Mouse (Mus musculus): ENCODE data around the gene Fras1. TPM values are rescaled to one million over a fixed set of nuclear protein-coding genes. Genes with fewer than 3 reads are reported as not detected.

Fras1 gene
- total RNA-seq, 2 experiments from 2014 or later: 21.1 to 24.8 TPM

DNA sequence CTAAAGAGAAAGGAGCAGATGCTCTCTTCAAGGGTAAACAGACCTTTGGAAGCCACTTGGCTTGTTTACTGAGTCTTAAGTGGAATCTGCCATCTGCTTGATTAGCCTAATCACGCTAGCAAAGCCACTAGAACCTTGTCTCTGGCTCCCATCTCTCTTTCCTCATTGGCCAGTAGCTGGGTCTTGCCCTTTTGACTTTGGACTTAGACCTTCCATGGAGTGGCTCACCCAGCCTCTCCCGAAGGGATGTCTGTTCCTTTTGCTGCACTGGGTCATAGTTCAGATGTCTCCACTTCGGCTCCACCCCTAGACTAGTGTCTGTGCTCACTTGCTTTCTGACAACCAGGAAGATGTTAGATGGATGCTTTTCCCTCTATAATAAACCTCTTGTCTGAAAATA lies 28.8 kb downstream of the Fras1 start:
- intact Hi-C loops (cut with DNase I): no loop called here
- DNase-seq: no peak

DNA sequence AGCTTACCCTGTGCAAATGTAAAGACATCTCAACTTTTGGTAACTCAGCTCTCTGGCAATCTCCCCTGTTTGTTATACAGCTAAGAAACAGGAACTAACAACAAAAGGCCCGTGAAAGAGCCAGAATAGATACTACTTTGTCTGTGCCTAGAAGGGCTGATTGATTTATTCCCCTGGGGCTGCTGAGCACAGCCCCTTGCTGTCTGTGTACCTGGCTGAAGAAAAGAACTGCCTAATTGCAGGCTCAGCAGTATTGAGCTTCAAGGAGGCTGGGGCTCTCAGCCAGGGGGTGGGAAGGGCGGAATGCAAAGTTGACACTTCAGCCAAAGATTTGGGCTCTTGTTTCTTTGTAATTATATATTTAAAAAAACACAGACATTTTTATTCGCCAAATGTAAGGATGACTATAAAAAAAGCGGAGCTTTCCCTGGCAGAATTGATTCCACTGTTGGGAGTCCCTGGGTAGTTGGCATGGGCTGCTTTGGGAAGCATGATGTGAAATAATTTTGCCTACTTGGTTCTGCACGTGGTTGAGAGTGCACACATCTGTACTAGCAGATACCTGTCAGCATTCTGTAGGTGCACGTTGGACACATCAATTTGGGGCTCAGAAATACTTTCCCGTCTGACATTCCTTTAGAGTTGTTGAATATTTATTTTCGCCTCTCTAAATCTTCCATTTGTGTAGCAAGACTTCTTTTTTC lies 31.5 kb downstream of the Fras1 start:
- intact Hi-C loops (cut with DNase I): no loop called here
- no peak for DNase-seq

DNA sequence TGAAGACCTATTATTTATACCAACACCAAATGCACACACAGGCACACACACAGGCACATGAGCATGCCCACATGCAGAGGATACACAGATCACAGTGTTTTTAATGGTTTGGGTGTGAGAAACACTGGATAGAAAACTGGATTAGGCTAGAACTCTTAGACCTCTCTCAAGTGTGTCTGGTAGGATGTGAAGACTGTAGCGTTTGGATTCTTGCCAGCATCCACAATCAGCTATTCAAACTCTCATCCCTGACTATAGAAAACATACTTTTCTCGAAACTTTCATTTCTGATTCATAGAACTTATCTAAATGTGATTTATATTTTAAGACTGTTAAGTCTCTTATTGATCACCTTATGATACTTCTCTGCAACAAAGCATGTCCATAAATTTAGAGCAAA lies 34.5 kb downstream of the Fras1 start:
- DNase-seq: no peak
- intact Hi-C loops (cut with DNase I): no loop called here

DNA sequence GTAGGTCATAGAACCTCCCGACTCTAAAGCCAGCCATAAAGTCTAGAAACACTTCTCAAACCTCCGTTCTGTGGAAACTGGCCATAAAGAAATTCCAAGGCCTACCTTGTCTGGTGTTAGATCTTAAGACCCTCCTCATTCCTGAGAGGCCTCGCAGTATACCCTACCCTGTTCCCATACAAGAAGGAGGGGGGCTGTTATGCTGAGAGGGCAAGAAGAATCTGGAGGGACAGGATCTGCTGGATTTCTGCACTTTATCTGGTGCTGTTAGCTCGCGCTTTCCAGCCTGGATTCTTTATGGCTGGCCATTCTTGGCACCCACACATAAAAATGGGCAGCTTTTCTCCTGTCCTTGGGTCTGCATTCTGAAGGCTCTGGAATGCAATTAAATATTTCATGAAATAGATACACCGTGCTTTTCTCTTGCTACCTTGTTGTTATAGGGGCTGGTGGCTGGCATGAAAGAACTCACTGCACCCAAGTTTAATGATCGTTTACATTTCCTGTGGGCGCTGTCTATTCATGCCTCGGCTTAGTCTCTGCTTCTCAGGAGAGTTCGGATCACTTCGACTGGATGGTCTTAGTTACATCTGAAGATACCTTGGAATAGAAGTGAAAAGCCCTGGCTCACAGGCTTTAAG lies 39.1 kb downstream of the Fras1 start:
- intact Hi-C loops (cut with DNase I): no loop called here
- no peak for DNase-seq

DNA sequence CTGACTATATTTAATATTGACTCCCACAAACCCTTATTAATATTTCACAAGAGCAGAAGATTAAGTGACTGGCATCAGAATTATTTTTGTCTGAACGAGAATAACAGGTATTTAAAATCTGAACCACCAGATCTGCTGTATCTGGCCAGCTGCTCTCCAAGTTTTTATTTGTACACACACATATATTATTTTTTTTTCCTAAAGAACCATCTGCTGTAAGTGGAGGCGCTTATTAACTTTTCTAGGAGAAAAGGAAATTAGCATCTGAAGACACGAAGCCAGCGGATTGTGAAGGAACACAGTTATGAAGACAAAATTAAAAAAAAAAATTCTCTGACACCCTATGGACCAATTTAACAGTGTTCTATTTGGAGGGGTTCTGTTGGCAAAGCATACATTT lies 43.4 kb downstream of the Fras1 start:
- intact Hi-C loops (cut with DNase I): no loop called here
- DNase-seq: no peak

DNA sequence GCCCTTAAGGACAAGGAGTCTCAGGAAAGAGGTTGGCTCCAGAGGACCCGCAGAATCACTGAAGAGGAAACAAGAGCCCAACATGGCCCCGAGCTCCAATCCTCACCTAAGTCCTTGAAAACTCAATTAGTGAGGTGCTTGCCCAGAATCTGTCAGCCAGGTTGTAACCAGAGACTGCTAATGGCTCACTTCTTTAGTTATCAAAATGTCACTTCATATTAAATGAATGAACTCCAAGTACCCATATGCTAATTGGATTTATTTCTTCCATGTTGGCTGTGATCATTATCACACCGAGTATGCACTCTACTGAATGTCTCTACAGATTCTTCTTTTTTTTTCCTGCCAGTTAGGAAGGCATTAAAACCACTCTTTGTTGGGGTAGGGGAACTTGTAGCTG lies 47.8 kb downstream of the Fras1 start:
- DNase-seq: no peak
- intact Hi-C loops (cut with DNase I): no loop called here

DNA sequence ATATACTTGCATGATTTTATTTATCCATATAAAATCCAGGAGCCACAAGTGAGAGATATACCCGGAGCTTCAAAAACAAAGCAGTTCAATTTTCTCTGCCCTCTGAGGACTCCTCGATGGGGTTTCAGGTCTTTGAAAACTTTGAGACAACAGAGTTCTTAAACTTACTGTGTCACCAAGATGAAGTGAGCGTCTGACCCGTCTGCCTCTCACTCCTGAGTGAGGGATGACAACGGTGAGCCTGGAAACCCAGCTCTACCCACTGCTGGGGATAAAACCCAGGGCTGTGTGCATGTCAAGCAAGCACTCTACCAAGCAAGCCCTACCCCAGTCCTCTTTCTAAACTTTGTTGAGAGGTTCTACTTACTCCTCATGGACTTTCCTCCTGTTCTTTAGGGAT lies 49.0 kb downstream of the Fras1 start:
- intact Hi-C loops (cut with DNase I): no loop called here
- no peak for DNase-seq

DNA sequence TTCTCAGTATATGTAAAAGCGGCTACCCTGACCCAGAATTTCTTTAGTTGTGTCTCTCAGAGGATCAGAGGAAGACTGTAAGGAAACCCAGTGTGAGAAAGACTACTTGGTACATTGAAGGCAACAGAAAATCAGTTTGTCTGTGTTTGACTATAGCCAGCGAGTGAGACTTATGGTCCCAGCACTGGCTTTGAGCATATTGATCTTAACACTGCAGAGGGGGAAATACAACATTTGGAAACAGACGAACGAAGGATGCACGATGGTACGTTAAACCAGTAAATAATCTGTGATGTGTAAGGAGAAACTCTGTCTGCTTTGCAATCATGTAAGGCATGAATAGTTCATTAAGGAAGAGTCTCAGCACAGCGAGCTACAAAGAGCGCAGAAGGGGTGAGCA lies 51.6 kb downstream of the Fras1 start:
- intact Hi-C loops (cut with DNase I): no loop called here

DNA sequence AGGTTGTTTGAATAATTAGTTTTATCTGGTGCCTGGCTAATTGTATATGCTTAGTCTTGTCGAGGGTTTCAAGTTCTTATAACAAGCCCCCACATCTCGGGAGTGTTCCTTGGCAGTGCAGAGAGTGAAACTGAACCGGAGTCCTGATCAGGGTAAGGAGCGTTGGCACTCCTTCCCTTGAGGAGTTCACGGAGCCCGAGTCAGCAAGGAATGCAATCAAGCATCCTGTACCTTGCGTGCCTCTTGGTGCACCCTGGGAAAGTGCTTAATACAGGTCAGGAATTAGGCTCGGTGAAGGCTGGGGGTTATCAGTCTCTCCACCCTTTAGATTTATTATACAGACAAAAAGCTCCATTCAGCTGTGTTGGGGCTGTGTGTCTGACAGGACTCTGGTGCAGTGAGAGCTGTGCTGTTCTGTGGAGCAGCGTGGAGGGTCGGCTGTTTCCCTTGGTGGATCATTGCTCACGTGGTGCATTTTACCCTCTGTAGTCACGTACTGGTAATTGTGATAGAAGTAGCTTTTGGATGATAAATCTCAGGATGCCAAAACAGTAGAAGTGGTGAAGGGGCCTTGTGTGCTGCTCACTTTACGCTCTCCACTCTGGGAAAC lies 55.9 kb downstream of the Fras1 start:
- no peak for DNase-seq
- intact Hi-C loops (cut with DNase I): no loop called here

More for the DNA sequence above, 51.6 kb downstream of the Fras1 start:
- DNase-seq: no peak

DNA sequence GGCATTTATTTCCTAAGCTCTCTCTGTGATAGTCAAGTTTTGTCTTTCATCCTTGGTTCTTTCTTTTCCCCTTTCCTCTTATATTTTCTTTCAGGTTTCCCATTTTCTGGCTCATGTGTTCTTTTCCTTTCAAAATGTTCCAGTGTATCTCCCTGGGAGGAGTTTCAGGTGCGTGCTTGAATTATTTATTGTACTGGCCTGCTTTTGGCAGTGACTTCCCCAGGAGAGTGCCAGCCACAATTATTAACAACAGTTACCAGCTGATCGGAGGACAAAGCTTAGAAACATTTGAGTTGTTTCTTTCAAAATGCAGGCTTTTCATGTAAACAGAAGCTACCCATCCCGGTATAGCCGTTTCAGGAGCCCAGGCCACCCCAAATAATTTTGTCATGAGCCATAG lies 64.1 kb downstream of the Fras1 start:
- DNase-seq: no peak
- intact Hi-C loops (cut with DNase I): no loop called here

DNA sequence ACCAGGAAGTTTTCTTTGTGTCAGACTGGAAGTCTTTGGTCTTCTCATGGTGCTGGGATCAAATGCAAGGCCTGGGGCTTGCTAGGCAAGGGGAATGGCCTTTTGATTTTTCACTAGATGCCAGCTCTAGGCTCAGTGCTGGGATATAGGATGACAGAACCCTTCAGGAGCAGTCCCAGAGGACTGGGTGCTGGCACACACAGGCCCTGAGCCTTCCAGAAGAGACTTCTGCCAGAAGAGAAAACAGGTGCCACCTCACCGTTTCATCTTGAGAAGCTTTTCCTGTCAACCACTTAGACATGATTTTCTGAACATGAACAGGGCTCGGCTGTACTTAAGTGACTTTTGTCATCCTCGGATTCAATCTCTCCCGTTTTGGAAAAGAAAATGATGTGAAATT lies 66.1 kb downstream of the Fras1 start:
- intact Hi-C loops (cut with DNase I): no loop called here
- DNase-seq: no peak

DNA sequence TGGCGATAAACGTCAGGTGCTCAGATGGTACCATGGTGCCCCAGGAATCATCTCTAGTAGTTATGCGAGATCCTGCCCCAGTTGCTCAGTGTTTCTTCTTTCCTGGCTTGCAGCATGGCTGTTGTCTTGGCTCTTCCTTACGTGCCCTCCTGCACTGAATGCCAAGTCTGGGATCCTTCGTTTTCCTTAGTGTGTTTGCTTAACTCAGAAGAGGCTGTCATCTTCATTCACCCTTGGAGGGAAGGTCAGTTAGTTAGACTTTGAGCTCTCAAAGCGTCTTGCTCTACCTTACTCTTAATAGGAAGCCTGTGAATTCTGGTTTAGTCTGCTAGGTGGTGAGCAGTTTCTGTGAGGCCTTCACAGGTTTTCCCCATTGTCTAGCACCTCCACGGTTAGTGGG lies 73.7 kb downstream of the Fras1 start:
- no peak for DNase-seq
- intact Hi-C loops (cut with DNase I): no loop called here

DNA sequence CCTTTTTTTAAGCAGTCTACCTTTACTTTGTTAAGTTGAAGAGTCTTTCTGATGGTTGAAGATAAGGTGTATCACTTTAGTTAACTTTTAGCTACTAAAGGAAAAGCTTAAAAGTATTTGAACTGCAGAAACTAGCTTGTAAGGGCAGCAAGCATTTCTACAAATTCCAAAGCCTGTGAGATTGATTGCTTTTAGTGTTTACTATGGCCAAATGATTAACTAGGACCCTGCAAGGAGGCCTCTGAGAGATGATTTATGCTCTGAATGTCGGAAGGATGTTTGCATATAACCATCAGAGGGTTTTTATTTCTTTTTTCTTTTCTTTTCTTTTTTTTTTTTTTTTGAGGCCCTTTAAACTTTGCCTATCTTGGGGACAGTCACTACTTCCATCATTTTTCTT lies 78.3 kb downstream of the Fras1 start:
- no peak for DNase-seq
- intact Hi-C loops (cut with DNase I): no loop called here

DNA sequence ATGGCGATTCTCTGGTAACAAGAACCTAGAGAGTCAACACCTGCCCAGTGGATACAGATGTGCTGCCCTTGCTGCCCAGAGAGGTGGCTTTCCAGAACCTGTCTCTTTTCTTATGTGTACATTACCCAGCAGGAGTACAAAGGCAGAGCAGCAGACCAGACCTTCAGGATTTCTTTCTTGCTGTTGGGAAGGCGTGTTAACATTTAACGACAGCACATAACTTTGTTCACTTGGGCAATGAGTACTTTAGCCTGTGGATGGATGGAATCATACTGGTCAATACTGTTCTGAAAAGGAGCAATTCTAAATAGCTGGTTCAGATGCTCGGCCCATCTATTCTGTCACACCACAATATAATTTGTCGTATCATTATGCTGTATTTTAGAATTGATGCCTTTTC lies 79.6 kb downstream of the Fras1 start:
- DNase-seq: no peak
- intact Hi-C loops (cut with DNase I): no loop called here

DNA sequence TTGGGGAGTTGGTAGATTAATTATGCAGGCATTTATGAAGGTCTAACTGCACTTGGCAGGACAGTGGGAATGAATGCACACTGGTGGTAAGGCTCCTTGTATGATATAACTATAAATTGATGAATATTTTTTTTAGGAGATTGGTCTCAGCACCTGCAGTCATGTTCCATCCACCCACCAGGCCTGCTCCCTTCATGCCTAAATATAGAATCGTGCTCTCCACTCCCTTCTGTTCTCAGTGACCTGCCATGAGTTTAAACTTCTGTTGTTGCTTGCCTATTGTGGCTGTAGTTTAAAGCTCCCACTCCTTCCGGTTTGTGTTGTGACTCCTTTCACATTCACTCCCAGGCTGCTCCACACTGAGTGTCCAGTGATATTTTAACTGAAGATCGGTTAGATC lies 80.7 kb downstream of the Fras1 start:
- intact Hi-C loops (cut with DNase I): no loop called here
- no peak for DNase-seq

DNA sequence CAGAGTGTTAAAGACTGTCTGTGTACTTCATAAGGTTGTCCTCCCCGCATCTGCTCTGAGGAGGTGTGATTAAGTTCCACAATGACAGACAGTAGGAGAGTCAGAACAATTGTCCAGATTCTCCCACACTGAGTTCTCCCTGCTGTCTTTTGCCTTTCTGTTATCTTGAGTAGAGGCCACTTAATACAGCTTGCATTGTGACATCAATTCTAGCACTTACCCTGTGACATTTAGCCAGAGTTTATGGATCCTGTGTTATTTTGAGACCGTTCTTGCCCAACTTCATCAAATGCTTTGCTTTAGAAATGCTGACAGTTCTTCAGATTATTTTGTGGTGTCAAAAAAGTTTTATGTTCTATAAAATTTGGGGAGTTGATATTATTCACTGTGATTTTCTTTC lies 81.5 kb downstream of the Fras1 start:
- intact Hi-C loops (cut with DNase I): no loop called here
- no peak for DNase-seq

DNA sequence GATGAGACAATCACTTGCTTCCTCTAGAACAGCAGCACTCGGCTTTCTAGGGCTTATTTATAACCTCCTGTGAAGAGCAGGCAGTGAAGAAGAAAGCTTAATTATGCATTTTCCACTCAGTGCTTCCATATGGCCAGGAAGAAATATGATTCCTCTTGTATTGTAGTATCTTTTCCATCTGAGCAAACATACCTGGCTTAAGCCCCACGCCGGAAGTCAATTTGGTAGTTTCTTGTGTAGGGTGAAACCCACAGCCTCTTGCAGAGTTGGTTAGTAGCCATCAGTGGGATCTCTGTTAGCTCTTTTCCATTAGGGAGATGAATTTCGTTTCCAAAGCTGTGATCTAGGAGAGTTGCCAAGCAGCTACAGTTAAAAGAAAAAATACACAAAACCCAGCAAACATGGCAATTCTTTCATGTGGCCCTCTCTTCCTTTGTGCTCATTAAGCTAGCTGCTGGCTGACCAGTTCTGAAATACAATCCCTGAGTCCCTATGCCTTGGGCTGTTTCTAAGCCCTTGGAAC lies 83.7 kb downstream of the Fras1 start:
- intact Hi-C loops (cut with DNase I): no loop called here
- DNase-seq: no peak

DNA sequence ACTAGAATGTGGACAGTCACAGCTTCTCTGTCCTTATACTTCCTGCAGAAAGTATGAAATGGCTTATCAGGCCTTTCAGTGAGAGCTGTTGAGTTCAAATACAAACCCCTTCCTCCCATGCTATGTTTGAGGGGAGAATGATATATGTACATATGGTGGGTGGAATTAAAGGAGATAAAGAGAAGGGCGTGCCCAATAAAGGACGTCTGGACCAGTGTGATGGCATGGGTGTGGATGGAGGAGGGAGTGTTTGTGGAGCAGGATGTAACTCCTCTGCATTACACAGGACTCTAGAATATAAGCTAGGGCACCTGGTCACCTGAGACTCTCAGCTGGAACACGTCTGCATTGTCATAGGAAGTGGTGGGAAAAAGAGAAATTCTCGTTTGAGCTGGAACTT lies 85.8 kb downstream of the Fras1 start:
- intact Hi-C loops (cut with DNase I): no loop called here
- DNase-seq: no peak

DNA sequence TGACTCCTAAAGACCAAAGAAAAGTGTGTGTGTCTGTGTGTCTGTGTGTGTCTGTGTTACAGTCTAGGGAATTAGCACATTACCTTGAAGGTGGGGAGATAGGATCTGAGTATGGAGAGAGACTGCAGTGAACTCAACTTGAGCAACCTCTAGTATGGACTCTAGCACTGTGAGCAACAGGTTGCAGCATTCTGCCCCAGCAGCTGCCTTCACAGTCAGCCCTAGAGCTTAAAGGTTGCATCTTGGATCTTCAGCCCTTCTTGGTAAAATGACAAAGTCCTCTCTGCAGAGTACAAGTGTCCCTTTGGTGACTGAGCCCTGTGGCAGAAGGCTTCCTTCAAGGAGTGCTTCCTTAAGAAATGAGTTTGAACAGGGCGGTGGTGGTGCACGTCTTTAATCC lies 88.4 kb downstream of the Fras1 start:
- no peak for DNase-seq
- intact Hi-C loops (cut with DNase I): no loop called here

DNA sequence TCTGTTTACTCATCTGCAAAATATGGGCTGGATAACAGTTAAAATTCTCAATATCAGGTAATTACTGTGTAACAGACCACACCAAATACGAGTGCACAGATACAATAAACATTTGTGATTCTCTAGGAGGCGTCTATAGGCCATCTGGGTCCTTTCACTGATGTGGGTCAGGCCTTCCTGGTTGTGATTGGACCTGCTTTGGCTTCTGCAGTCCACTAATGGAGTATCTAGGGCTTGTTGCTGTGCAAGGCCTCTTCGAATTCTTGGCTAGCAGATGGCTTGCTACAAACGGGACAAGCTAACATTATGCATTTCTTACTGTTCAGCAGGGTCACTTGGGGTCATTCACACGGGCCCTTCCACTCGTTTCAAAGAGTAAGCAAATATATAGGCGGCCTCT lies 92.7 kb downstream of the Fras1 start:
- intact Hi-C loops (cut with DNase I): no loop called here
- DNase-seq: no peak

DNA sequence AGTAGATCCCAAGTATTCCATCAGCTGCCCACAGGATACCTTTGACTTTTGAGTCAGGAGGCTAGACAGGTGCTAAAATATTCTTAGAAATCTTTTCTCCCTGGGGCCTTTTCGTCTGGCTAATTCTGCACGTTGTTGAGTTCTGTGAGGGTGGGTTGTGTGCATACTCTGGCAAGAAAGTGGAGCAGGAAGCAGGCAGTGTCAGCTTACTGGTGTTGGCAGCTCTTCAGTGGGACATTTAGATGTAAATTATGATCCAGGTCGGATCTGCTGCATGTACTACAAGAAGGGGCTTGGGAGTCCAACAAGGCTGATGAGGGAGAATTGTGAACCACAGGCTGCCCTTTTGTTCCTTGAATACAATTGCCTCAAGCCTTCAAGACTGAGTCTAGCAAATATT lies 98.2 kb downstream of the Fras1 start:
- intact Hi-C loops (cut with DNase I): no loop called here
- no peak for DNase-seq

DNA sequence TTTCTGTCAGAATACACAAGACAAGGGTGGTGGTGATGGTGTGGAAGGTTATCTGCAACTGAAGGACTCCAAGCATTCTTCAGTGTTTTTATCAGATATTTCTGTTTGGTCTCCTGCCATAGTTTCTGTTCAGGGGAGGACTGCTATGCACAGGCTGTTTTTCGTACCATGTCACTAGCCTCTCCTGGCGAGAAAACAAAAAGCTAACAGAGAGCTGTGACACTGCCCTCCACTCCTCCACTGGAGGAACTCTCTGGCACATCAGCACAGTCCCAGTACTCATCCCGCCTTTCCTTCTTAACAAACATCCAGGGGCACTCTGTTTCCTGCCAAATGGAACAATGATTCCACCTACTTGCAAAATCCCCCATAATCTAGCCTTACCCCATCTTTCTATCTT lies 101.7 kb downstream of the Fras1 start:
- no peak for DNase-seq
- intact Hi-C loops (cut with DNase I): no loop called here
